Mouse (Mus musculus) layer of hippocampus, adult 8-10 months (tissue): ENCODE measurements around the gene Lypd1. TPM values are rescaled to one million over a fixed set of nuclear protein-coding genes. Genes with fewer than 3 reads are reported as not detected.
A peak's percentile ranks its signal among the peaks of the same experiment; 100 is the strongest.

Experiments used
- DNase-seq, 2 experiments: peaks; one replicate each; pipeline ENCODE4 v3.0.0; 2022; ENCODE audit warnings: low spot score in 2 of 2
- total RNA-seq, 4 experiments: library from RNA; stranded (reverse); gene quantifications; 2 replicates each; pipeline ENCODE4 v1.2.4; 2022

Lypd1 gene
- 100 to 1,000 TPM in 1 of 4 experiments, 10 to 100 TPM in 3; 72.4 to 104 (median 88.3) TPM for total RNA-seq

- no peak for DNase-seq
Observed at GRCm38 (mm10) chr1:125912601-125913600, at the start of gene Lypd1. TSS of gene Lypd1 (minus strand) at chr1:125913101.

- no peak for DNase-seq
Observed at GRCm38 (mm10) chr1:125951026-125951425, 38.1 kb upstream of the Lypd1 start.

GRCm38 (mm10) chr1:125949076-125949475, 36.2 kb upstream of the Lypd1 start:
- DNase-seq, result peak; percentile 16 to 28

- peak; percentile 68 to 78 for DNase-seq
Observed at GRCm38 (mm10) chr1:125945136-125945535, 32.2 kb upstream of the Lypd1 start.

GRCm38 (mm10) chr1:125943305-125943704, 30.4 kb upstream of the Lypd1 start:
- DNase-seq, result no peak

GRCm38 (mm10) chr1:125925486-125925885, 12.6 kb upstream of the Lypd1 start:
- no peak for DNase-seq

GRCm38 (mm10) chr1:125923062-125923461, 10.2 kb upstream of the Lypd1 start:
- no peak for DNase-seq

DNA sequence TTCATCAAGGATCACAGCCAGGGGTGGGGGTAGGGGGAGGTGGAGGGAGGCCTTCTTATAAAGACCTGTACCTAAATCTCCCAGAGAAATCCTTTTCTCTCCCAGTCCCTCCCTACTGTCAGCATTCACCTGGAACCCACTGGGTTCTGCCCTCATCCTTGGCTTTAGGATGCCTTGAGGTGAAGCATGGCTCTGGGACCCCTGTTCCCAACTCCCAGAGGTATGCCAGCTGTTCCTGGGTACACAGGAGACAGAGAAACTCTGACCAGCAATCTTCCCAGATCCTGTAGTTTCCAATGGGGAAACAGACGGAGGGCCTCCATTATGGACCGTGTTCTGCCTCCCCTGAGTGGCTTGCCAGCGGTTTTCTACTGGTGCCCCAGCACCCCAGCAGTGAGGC, 7.8 kb upstream of the Lypd1 start:
- no peak for DNase-seq

GRCm38 (mm10) chr1:125911901-125912445, 928 bp downstream of the Lypd1 start:
- peak; percentile 29 to 42 for DNase-seq

GRCm38 (mm10) chr1:125911337-125911900, 1.5 kb downstream of the Lypd1 start:
- DNase-seq, result peak in 1 of 2 experiments; percentile 36

GRCm38 (mm10) chr1:125910871-125911265, 2.0 kb downstream of the Lypd1 start:
- no peak for DNase-seq

DNA sequence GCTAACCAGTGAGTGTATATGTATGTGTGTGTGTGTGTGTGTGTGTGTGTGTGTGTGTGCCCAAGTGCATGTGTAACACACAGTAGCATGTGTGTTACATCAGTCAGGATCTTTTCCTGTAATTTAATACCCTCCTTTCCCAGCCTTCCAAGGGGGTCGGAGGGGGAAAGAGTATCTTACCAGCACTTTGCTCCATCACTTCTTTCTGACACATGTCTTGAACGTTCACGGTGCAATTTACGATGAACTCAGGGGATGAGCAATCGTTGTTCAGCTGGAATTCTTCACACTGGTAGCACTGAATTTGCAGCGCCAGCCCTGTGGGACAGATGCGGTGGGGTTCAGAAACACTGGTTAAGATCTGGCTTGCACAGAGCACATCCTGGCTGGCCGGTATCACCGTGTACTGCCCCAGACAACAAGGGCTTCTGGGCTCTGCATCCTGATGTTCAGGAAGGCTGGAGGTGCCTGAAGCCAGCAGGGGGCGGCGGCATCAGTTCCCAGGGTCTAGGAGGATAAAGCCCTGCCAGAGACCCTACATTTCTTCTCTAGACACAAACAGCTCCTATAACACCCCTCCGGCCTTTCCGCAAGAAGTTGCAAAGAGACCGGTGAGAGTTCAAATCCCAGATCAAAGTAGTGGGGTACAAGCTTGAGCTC, 2.6 kb downstream of the Lypd1 start:
- peak in 1 of 2 experiments; percentile 34 for DNase-seq

- DNase-seq, result no peak
Observed at GRCm38 (mm10) chr1:125893158-125893557, 19.7 kb downstream of the Lypd1 start.

- DNase-seq, result no peak
Observed at GRCm38 (mm10) chr1:125870056-125870455, 42.8 kb downstream of the Lypd1 start.

DNA sequence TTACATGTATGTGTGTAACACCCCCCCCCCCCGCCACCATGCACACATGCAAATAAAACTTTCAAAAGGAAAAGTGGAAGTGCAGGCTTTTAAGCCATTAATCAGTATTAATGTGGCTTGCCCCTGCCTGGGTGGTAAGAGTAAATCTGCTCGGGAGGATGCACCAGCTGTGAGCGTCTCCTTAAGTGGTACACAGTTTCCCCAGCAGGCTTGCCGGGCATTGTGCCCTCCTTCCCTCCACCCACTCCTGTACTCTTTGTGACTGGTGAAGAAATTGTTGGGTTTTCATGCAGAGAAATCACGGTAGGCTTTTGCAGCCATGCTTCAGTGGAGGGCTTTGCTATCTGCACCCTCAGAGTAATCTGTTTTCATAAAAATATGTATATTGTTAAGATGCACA, 54.3 kb downstream of the Lypd1 start:
- peak; percentile 40 to 52 for DNase-seq

DNA sequence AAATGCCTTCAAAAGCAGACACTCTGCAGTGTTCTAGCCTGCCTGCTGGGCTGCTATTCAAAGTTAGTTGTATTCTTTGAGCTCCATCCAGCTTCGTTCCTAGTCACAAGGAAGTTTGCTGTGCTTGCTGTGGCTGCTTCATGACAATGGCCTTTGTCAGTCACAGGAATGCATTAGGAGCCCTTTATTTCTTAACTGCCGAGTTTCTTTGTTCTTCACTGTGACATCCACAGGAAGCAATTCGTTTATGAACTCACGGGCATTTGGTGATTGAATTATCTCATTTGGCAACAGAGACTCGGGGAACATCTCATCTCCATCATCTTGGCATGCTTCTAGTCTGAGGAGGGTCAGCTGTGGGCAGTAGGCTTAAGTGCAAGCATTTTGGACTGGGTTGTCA, 58.3 kb downstream of the Lypd1 start:
- no peak for DNase-seq

- no peak for DNase-seq
Observed at GRCm38 (mm10) chr1:125839746-125840392, 73.0 kb downstream of the Lypd1 start.

- DNase-seq, result no peak
Observed at GRCm38 (mm10) chr1:125837507-125837906, 75.4 kb downstream of the Lypd1 start.

DNA sequence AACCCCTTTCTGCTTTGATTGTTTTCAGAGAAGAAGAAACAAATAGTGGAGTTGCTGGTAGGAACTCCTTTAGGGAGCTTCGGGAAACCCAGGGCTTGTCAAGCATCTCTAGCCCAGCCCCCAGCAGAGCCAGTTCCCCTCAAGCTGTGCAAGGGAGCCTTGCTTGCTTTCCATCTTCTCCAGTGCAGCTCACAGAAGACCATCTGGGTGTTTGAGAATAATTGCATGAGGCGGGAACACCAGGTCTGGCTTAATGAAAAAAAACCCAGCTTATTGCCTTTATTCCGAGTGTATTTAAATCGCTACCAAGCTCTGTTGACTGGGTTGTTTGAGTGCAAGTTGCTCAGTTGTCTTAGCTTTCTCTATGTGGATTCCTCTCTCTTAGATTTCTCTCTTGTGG, 89.3 kb downstream of the Lypd1 start:
- DNase-seq, result peak; percentile 48 to 54

- no peak for DNase-seq
Observed at GRCm38 (mm10) chr1:125821101-125821500, 91.8 kb downstream of the Lypd1 start.
